Mouse (Mus musculus) midbrain, postnatal 0 days (tissue): ENCODE measurements at regions not wholly inside any gene's neighbourhood (a gene's known extent, or its start where the extent isn't known, plus 50 kb on each side); places are given as distances from the start of the nearest gene placed in this dataset.

Source experiments
- ATAC-seq: fragments of 200-750 bp; cut with Nextera tagmentation; 2 replicates; pipeline ENCODE4 v1.8.0; 2017; ENCODE audit warnings: moderate number of reproducible peaks, mild to moderate bottlenecking, moderate TSS enrichment, moderate library complexity; ENCODE audit not compliant: low FRiP score
- DNase-seq: peaks from one replicate; pipeline ENCODE4 v3.0.0-alpha.2; 2015; ENCODE audit warnings: low spot score
- H3K27ac ChIP-seq: fragments of 300-500 bp; sonication (generic); 2 replicates; pipeline ENCODE4 v1.5.1; 2014; ENCODE audit warnings: low read depth, mild to moderate bottlenecking, low read length, mixed read lengths
- H3K27me3 ChIP-seq: fragments of 300-500 bp; sonication (generic); 2 replicates; pipeline ENCODE4 v1.6.1; 2014; ENCODE audit warnings: low read length, control low read depth, mixed read lengths; ENCODE audit not compliant: insufficient read depth
- H3K36me3 ChIP-seq: fragments of 300-500 bp; sonication (generic); 2 replicates; pipeline ENCODE4 v1.6.1; 2014; ENCODE audit warnings: low read length, control low read depth, mixed read lengths; ENCODE audit not compliant: insufficient read depth
- H3K4me1 ChIP-seq: fragments of 300-500 bp; sonication (generic); 2 replicates; pipeline ENCODE4 v1.6.1; 2014; ENCODE audit warnings: mild to moderate bottlenecking, control low read depth, antibody characterized with exemption, low read length, mixed read lengths; ENCODE audit not compliant: insufficient read depth
- H3K4me2 ChIP-seq: fragments of 300-500 bp; sonication (generic); 2 replicates; pipeline ENCODE4 v1.6.1; 2014; ENCODE audit warnings: low read depth, mild to moderate bottlenecking, low read length, mixed read lengths; ENCODE audit not compliant: poor library complexity, severe bottlenecking
- H3K4me3 ChIP-seq: fragments of 300-500 bp; sonication (generic); 2 replicates; pipeline ENCODE4 v1.5.1; 2014; ENCODE audit warnings: low read depth, mild to moderate bottlenecking, low read length, moderate library complexity
- H3K9ac ChIP-seq: fragments of 300-500 bp; sonication (generic); replicated peaks from 2 replicates; pipeline ENCODE4 v1.6.1; 2014; ENCODE audit warnings: mild to moderate bottlenecking, low read length, moderate library complexity, mixed read lengths; ENCODE audit not compliant: poor library complexity, severe bottlenecking
- H3K9me3 ChIP-seq: fragments of 300-500 bp; sonication (generic); 2 replicates; pipeline ENCODE4 v1.6.1; 2016; ENCODE audit warnings: low read length, control low read depth
- CTCF ChIP-seq: IDR thresholded peaks from 2 replicates; pipeline ENCODE4 v1.5.1; 2016; ENCODE audit warnings: antibody characterized with exemption, mild to moderate bottlenecking
- WGBS: fragments of 180-500 bp; shearing (Covaris S2); extraction: QIAGEN DNeasy Blood & Tissue Kit; methylation state at CpG from one replicate; pipeline ENCODE4 v1.1.7; 2014; 5-methylcytosine and 5-hydroxymethylcytosine counted together

GRCm38 (mm10) chr6:147199955-147200354, 64.0 kb downstream of the Pthlh start:
- DNase-seq (no peak), ATAC-seq (no peak)
- Histone ChIP-seq H3K9me3 (no peaks in the 10 kb centered on the region), H3K4me3 (no peak overlapping the region), H3K4me1 (no peaks in the 10 kb centered on the region), H3K27me3 (no peaks in the 10 kb centered on the region), H3K4me2 (no peak overlapping the region), H3K36me3 (no peaks in the 10 kb centered on the region), H3K27ac (no peak overlapping the region), H3K9ac (no peak overlapping the region)
- TF ChIP-seq CTCF: no peak
- 83% methylated on average over 7 of the region's 7 CpGs for WGBS

GRCm38 (mm10) chr6:147199411-147199810, 64.6 kb downstream of the Pthlh start:
- H3K9ac ChIP-seq: no peak overlapping the region
- H3K4me2 ChIP-seq: no peak overlapping the region
- no peak overlapping the region for H3K27ac ChIP-seq
- no peaks in the 10 kb centered on the region for H3K4me1 ChIP-seq
- DNase-seq: no peak
- H3K4me3 ChIP-seq: no peak overlapping the region
- no peak for TF ChIP-seq CTCF
- H3K27me3 ChIP-seq: no peaks in the 10 kb centered on the region
- no peaks in the 10 kb centered on the region for H3K36me3 ChIP-seq
- no peaks in the 10 kb centered on the region for H3K9me3 ChIP-seq
- no peak for ATAC-seq

GRCm38 (mm10) chr6:147196432-147196831, 67.6 kb downstream of the Pthlh start:
- H3K36me3 ChIP-seq: no peaks in the 10 kb centered on the region
- TF ChIP-seq CTCF: no peak
- no peaks in the 10 kb centered on the region for H3K27me3 ChIP-seq
- no peaks in the 10 kb centered on the region for H3K9me3 ChIP-seq
- H3K9ac ChIP-seq: no peak overlapping the region
- H3K4me2 ChIP-seq: no peak overlapping the region
- no peaks in the 10 kb centered on the region for H3K4me1 ChIP-seq
- WGBS: 46% methylated on average over 4 of the region's 4 CpGs
- no peak overlapping the region for H3K27ac ChIP-seq
- peak; percentile 33 for DNase-seq
- H3K4me3 ChIP-seq: no peak overlapping the region
- 0 out of 2 replicates have a peak, but pooled peaks have one; percentile 20 for ATAC-seq

- H3K9ac ChIP-seq: no peak overlapping the region
- no peak overlapping the region for H3K4me2 ChIP-seq
- H3K27me3 ChIP-seq: no peaks in the 10 kb centered on the region
- DNase-seq (no peak), ATAC-seq (no peak)
- no peak for TF ChIP-seq CTCF
- no peak overlapping the region for H3K27ac ChIP-seq
- WGBS: 81% methylated on average over 4 of the region's 4 CpGs
- no peaks in the 10 kb centered on the region for H3K36me3 ChIP-seq
- no peaks in the 10 kb centered on the region for H3K9me3 ChIP-seq
- H3K4me1 ChIP-seq: no peaks in the 10 kb centered on the region
- no peak overlapping the region for H3K4me3 ChIP-seq
Observed at GRCm38 (mm10) chr6:147195277-147195676, 68.7 kb downstream of the Pthlh start.

- no peaks in the 10 kb centered on the region for H3K9me3 ChIP-seq
- no peak for TF ChIP-seq CTCF
- H3K9ac ChIP-seq: no peak overlapping the region
- no peak overlapping the region for H3K4me2 ChIP-seq
- H3K4me1 ChIP-seq: no peaks in the 10 kb centered on the region
- no peak overlapping the region for H3K4me3 ChIP-seq
- no peaks in the 10 kb centered on the region for H3K27me3 ChIP-seq
- ATAC-seq (no peak), DNase-seq (no peak)
- no peaks in the 10 kb centered on the region for H3K36me3 ChIP-seq
- 66% methylated on average over 5 of the region's 5 CpGs for WGBS
- no peak overlapping the region for H3K27ac ChIP-seq
Observed at GRCm38 (mm10) chr6:147187710-147188109, 76.3 kb downstream of the Pthlh start.

- no peak for TF ChIP-seq CTCF
- Histone ChIP-seq H3K36me3 (no peaks in the 10 kb centered on the region), H3K4me3 (no peak overlapping the region), H3K27me3 (no peaks in the 10 kb centered on the region), H3K9ac (no peak overlapping the region), H3K27ac (no peak overlapping the region), H3K4me2 (no peak overlapping the region), H3K9me3 (no peaks in the 10 kb centered on the region), H3K4me1 (no peaks in the 10 kb centered on the region)
- DNase-seq: peak; percentile 8
- no peak for ATAC-seq
- WGBS: 85% methylated on average over 7 of the region's 7 CpGs
Observed at GRCm38 (mm10) chr6:147178276-147178675, 85.7 kb downstream of the Pthlh start.
